Mouse (Mus musculus) cerebellum, adult 8-10 months (tissue): ENCODE measurements around the gene Sorbs2.

Source experiments
- DNase-seq: peaks from one replicate; pipeline ENCODE4 v3.0.0; 2022

Gene Sorbs2

DNA sequence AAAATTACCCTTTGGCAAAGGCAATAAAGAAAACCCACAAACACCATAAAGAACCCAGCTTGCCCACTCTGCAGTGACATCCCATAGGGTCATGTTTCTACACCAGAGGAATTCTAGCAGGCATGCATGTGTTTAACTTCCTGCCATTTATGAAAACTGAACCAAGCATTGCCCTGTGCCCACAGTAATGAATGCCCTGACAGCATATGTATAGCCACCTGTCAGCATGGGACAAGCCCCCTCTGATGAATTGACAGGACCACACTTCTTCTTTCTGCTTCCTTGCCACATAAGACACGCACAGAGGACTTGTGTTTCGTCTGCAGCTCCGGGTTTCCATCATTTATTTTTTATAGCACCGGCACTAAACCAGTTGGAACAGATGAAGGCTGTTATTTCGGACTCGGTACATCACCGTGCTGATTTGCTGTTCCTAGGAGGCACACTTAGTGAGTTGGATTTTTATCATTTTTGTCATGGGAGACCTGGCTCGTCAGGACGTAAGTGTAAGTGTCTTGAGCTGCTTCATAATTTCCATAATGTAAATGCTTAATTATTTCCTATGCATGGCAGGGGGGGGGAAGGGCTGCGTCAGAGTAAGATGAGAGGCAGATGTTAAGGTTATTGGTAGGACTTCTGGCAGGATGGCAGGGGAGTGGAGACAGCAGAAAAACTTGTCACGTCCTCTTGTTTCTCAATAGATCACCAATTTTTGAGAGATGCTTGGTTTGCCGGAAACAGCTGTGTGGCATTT, 180.5 kb downstream of the Sorbs2 start:
- no peak for DNase-seq

- no peak for DNase-seq
Observed at GRCm38 (mm10) chr8:45689611-45690207, 182.1 kb downstream of the Sorbs2 start.

- DNase-seq = no peak
Observed at GRCm38 (mm10) chr8:45700100-45700499, 192.5 kb downstream of the Sorbs2 start.

DNA sequence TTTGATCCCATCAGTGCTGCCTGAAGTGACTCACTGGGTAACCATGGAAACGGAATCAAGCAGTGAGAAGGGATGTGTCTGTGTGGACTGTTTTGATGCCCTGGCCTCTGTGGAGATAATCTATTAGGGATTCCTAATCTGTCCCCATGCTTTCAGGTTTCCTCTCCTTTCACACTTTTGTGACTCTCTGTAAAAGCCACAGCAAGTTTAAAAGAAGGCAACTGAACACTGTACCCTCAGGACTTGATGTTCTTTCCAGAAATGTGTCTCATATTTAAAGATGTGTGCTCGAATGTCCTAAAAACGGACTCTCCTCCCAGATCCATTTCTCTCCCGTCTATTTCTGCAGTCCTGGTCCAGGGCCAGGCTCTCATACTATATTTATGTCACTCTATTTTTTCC, 196.1 kb downstream of the Sorbs2 start:
- no peak for DNase-seq

DNA sequence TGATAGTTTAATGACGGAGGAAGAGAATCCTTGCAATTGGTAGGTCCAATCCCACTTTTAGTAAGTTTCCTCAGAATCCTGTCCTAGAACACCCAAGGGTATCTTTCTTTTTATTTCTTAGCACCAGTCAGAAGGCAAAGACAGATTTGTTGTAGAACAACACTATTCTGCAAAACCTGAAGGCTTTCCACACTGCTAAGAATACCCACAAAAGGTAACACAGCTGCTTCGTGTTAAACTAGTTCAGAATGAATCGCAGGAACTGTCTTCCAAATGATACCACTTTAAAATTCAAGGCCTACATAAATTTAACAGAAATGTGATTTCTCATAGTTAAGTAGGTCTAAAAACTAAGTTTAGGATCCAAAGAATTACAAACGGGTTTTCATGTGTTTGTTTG, 201.5 kb downstream of the Sorbs2 start:
- no peak for DNase-seq

- no peak for DNase-seq
Observed at GRCm38 (mm10) chr8:45709734-45710133, 202.1 kb downstream of the Sorbs2 start.

GRCm38 (mm10) chr8:45712610-45713009, 205.0 kb downstream of the Sorbs2 start:
- no peak for DNase-seq

GRCm38 (mm10) chr8:45714806-45715205, 207.2 kb downstream of the Sorbs2 start:
- DNase-seq = no peak

DNA sequence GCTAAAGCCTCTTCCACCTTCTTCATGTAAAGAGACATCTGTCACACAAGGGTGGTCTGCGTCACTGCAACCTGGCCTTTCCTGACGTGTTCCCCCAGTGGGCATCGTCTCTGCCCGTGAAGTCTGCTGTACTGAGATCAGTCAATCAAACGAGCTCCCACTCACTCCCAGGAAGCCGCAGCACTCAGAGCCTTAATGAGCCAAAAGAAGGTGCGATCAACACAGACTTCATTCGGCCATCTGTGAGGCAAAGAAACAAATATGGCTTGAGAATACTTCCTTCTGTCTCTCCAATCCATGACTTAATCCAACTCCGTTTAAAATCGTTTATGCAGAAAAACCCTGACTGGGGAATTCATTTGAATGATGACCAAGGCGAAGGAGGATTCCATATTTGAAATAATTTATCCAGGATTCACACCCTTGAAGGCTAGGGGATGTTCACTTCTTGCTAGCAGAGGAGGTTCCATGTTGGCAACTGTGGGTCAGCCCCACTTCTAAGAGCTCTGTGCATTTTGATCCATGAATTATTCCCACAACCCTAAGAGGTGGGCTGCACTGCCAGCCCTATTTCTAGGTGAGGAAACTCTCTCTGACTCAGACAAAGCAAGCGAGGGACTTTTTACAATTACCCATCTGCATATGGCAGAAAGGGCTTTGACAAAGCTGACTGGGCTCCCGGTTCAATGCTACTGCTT, 207.9 kb downstream of the Sorbs2 start:
- DNase-seq = no peak

DNA sequence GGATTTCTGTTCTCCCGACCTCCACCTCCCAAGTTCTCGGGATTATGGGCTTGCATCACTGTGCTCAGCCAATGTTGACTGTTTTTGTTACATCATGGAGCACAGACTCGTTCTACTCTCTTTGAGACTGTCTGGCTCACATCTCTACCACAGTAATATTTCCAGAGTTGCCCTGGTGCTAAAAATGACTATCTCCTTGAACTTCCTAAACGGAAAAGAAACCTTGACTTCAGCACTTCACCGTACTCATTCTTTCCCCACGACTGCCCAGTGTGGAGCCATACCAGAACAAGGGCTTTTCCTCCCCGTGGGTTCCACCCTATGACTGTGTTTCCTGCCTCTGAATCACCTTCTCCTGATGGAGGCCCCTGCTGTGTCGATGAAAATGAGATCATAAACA, 212.2 kb downstream of the Sorbs2 start:
- DNase-seq = no peak

DNA sequence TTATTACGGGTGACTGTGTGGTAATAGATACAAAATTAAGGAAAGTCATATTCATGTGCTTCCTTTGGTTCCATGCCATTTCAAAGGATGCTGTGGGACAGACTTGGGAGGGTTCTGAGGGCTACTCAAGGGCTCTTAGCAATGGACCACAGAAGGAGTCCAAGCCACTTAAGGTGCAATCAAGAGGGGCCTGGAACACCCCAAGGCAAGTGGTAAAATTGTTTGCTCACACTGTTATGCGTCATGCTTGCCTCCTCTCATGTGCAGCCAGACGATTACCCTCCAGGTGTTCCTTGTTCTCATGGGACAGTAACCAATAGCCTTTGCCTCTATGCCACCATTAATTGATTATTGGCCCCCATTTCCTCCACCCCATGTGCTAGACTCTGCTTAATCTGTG, 216.6 kb downstream of the Sorbs2 start:
- DNase-seq = no peak

DNA sequence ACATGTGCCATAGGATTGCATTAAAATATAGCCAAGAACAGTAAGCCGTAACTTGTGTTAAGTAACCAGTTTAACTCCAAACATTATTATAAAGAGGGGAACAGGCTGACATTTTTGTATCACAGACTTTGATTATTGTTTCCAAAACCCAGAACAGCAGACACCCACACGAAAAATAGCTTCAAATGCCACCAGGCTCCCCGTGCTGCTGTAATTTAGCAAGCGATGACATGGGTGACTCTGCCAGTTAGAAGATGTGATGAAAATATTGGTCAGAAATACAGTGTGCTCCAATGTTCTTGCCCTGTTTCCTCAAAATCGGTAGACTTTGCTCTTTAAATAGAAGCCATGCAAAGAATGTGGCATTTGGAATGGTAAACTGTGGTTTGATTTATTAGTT, 217.7 kb downstream of the Sorbs2 start:
- DNase-seq = no peak

DNA sequence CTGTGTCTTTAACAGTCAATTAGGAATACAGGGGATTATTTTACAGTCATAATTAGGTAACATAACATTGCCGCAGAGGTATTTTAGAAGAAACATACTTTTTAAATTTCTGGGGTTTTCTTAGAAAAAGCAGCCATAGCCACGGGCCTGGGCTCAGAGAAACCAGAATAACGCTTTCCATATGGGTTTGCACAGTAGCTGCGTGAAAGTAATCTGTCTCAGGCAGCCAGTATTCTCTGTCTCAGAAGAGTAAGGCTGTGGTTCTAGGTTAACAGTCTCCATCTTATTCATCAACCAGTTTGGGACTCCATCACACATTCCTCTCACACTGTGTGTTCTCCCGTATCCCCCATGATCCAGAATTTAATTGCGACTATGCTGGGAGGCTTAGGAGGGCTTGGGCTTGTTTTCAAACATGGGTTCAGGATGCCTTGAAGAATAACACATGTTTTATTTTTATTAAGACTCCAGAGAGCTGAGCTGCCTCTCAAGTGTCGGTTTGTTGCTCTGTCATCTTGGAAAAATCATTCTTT, 222.3 kb downstream of the Sorbs2 start:
- no peak for DNase-seq

- no peak for DNase-seq
Observed at GRCm38 (mm10) chr8:45730795-45731194, 223.2 kb downstream of the Sorbs2 start.

DNA sequence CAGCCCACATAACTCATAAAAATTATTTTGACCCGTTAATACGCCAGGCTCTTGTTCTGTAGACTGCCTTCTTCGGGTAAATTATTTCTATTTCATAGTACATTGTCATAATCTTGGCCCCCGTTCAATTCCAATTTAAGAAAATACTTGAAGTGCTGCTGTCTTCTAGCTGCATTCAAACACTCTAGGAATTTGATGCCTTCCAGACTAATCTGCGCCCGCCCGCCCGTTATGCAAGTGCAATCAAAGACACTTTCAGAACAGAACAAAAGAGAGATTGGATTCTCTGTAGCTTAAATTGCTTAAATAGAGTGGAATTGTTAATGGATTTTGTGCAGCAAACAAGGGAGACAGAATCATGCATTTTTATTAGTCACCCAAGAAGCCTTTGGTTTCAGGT, 226.5 kb downstream of the Sorbs2 start:
- DNase-seq = no peak

- no peak for DNase-seq
Observed at GRCm38 (mm10) chr8:45737266-45737665, 229.7 kb downstream of the Sorbs2 start.

GRCm38 (mm10) chr8:45743326-45743725, 235.7 kb downstream of the Sorbs2 start:
- DNase-seq = no peak

- no peak for DNase-seq
Observed at GRCm38 (mm10) chr8:45743739-45744138, 236.2 kb downstream of the Sorbs2 start.

- DNase-seq = no peak
Observed at GRCm38 (mm10) chr8:45751512-45752502, 244.2 kb downstream of the Sorbs2 start.

GRCm38 (mm10) chr8:45755482-45755881, 247.9 kb downstream of the Sorbs2 start:
- no peak for DNase-seq

- DNase-seq = no peak
Observed at GRCm38 (mm10) chr8:45755972-45756371, 248.4 kb downstream of the Sorbs2 start.

- DNase-seq = no peak
Observed at GRCm38 (mm10) chr8:45760622-45761021, 253.0 kb downstream of the Sorbs2 start.

- no peak for DNase-seq
Observed at GRCm38 (mm10) chr8:45761053-45761452, 253.5 kb downstream of the Sorbs2 start.
